Mouse (Mus musculus): ENCODE measurements around the gene Dlx5. TPM values are rescaled to one million over a fixed set of nuclear protein-coding genes. Genes with fewer than 3 reads are reported as not detected.

Dlx5 gene
- polyA plus RNA-seq, 1 experiment from 2014 or later, result not detected

DNA sequence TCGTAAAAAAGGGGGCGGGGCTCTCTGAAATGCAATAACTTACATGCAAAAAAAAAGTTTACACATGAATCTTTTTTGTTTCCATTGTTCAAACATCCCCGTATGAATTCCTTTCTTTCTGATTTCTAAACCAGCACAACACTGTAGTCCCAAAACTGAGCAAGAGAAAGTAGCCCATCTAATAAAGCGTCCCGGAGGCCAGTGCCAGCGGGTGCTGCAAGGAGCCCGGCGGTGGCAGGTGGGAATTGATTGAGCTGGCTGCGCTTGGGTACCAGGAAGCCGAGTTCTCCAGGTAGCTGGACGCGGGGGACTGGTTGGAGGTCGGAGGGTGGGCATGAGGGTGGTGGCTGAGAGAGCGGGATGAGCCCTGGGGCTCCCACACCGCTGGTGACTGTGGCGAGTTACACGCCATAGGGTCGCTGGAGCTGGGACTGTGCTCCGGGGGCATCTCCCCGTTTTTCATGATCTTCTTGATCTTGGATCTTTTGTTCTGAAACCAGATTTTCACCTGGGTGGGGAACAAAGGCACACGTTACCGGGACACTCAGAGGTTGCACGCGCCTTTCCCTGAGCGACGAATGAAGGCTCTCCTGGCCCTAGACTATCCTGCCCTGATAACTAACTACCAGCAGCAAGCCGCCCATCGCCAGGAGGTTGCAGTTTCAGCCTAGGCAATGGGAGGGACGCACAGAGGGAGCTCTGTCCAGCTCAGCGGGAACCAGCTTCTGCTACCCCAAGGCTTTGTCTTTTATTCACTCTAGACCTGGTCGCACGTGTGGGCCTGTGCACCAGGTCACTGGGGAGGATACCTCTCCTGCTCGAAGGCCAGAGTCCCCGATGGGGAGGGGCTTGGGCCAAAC, 3.7 kb downstream of the Dlx5 start:
- DNase-seq, result no peak
- Histone ChIP-seq H3K9ac (replicated peaks) (no peak overlapping the region), H3K4me3 (ENCODE audit: low read depth, low read length) (no peak overlapping the region), H3K4me2 (ENCODE audit: low read depth, low read length) (no peak overlapping the region), H3K27me3 (ENCODE audit: insufficient read depth, low read length) (peaks cover 99% of the 10 kb centered on the region), H3K36me3 (replicated peaks; ENCODE audit: insufficient read depth, low read length) (no peaks in the 10 kb centered on the region), H3K27ac (ENCODE audit: low read depth) (no peak overlapping the region), H3K4me1 (ENCODE audit: insufficient read depth) (no peaks in the 10 kb centered on the region), H3K9me3 (ENCODE audit: low read length) (no peaks in the 10 kb centered on the region)
- no peak for ATAC-seq
- TF ChIP-seq EP300 (IDR thresholded peaks at IDR 0.05; ENCODE audit: low read depth) (no peak), CTCF (IDR thresholded peaks at IDR 0.05; ENCODE audit: low read depth) (no peak)
- 3% methylated on average over 34 of the region's 34 CpGs for WGBS (ENCODE audit: insufficient replicate concordance)

GRCm38 (mm10) chr6:6877346-6877910, 4.5 kb downstream of the Dlx5 start:
- 8% methylated on average over 5 of the region's 5 CpGs for WGBS (ENCODE audit: insufficient replicate concordance)
- Histone ChIP-seq H3K27ac (ENCODE audit: low read depth) (no peak overlapping the region), H3K4me3 (ENCODE audit: low read depth, low read length) (no peak overlapping the region), H3K9ac (replicated peaks) (no peak overlapping the region), H3K36me3 (replicated peaks; ENCODE audit: insufficient read depth, low read length) (no peaks in the 10 kb centered on the region), H3K4me1 (ENCODE audit: insufficient read depth) (no peaks in the 10 kb centered on the region), H3K4me2 (ENCODE audit: low read depth, low read length) (no peak overlapping the region), H3K27me3 (ENCODE audit: insufficient read depth, low read length) (peaks cover 99% of the 10 kb centered on the region), H3K9me3 (ENCODE audit: low read length) (no peaks in the 10 kb centered on the region)
- ATAC-seq, result no peak
- TF ChIP-seq CTCF (IDR thresholded peaks at IDR 0.05; ENCODE audit: low read depth) (no peak), EP300 (IDR thresholded peaks at IDR 0.05; ENCODE audit: low read depth) (no peak)
- DNase-seq, result no peak

DNA sequence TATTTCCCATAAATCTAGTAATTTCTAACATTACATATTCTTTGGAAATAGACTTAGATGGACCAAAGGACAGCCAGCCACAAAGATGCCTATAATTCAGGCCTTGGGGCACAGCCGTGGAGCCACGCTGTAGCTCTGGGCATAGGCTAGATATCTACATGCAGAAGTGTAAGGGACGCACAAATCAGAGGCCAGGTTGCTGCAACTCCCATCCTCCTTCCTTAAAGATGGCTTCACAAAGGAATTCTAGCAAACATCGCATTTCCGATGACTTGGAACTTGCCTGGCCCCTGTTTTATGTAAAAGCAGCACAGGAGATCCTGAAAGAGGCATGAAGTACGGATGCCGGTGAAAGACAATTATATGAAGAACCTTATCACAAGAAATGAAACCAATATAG, 5.2 kb downstream of the Dlx5 start:
- Histone ChIP-seq H3K27ac (ENCODE audit: low read depth) (no peak overlapping the region), H3K4me3 (ENCODE audit: low read depth, low read length) (no peak overlapping the region), H3K9me3 (ENCODE audit: low read length) (no peaks in the 10 kb centered on the region), H3K4me1 (ENCODE audit: insufficient read depth) (no peaks in the 10 kb centered on the region), H3K9ac (replicated peaks) (no peak overlapping the region), H3K36me3 (replicated peaks; ENCODE audit: insufficient read depth, low read length) (no peaks in the 10 kb centered on the region), H3K4me2 (ENCODE audit: low read depth, low read length) (no peak overlapping the region), H3K27me3 (ENCODE audit: insufficient read depth, low read length) (peaks cover 100% of the 10 kb centered on the region)
- no peak for TF ChIP-seq CTCF (IDR thresholded peaks at IDR 0.05; ENCODE audit: low read depth)
- no peak for TF ChIP-seq EP300 (IDR thresholded peaks at IDR 0.05; ENCODE audit: low read depth)
- DNase-seq, result no peak
- no peak for ATAC-seq
- 8% methylated on average over 7 of the region's 7 CpGs for WGBS (ENCODE audit: insufficient replicate concordance)

DNA sequence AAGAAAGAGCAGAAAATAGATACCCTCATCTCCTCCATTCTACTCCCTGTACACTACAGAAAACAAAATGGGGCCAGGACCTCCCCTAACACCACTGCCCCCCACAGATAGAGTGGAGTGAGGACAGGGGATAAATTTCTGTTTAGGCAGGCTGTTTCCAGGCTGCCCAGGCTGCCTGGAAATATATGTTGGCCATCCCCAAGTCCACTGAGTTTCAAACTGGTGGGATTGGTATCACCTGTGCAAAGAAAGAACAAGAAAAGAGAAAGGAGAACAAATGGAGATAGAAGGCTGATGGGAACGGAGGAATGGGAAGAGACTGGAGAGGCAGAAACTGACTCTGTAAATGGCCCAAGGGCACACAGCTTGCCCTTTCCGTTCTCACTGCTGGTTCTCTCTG, 5.7 kb downstream of the Dlx5 start:
- no peak overlapping the region for H3K4me3 ChIP-seq (ENCODE audit: low read depth, low read length)
- no peak for DNase-seq

GRCm38 (mm10) chr6:6875676-6876075, 6.2 kb downstream of the Dlx5 start:
- Histone ChIP-seq H3K9me3 (ENCODE audit: low read length) (no peaks in the 10 kb centered on the region), H3K9ac (replicated peaks) (no peak overlapping the region), H3K27me3 (ENCODE audit: insufficient read depth, low read length) (peaks cover 100% of the 10 kb centered on the region), H3K4me2 (ENCODE audit: low read depth, low read length) (no peak overlapping the region), H3K27ac (ENCODE audit: low read depth) (no peak overlapping the region), H3K4me1 (ENCODE audit: insufficient read depth) (no peaks in the 10 kb centered on the region), H3K36me3 (replicated peaks; ENCODE audit: insufficient read depth, low read length) (no peaks in the 10 kb centered on the region), H3K4me3 (ENCODE audit: low read depth, low read length) (no peak overlapping the region)
- TF ChIP-seq EP300 (IDR thresholded peaks at IDR 0.05; ENCODE audit: low read depth), result no peak
- TF ChIP-seq CTCF (IDR thresholded peaks at IDR 0.05; ENCODE audit: low read depth), result no peak
- ATAC-seq (no peak), DNase-seq (no peak)
- WGBS (ENCODE audit: insufficient replicate concordance), result 6% methylated on average over 9 of the region's 9 CpGs

More for the DNA sequence above, 5.7 kb downstream of the Dlx5 start:
- H3K9ac ChIP-seq (replicated peaks), result no peak overlapping the region
- H3K4me2 ChIP-seq (ENCODE audit: low read depth, low read length), result no peak overlapping the region
- H3K4me1 ChIP-seq (ENCODE audit: insufficient read depth), result no peaks in the 10 kb centered on the region
- H3K27me3 ChIP-seq (ENCODE audit: insufficient read depth, low read length), result peaks cover 100% of the 10 kb centered on the region
- H3K36me3 ChIP-seq (replicated peaks; ENCODE audit: insufficient read depth, low read length), result no peaks in the 10 kb centered on the region
- H3K27ac ChIP-seq (ENCODE audit: low read depth), result no peak overlapping the region
- no peak for ATAC-seq
- no peak for TF ChIP-seq CTCF (IDR thresholded peaks at IDR 0.05; ENCODE audit: low read depth)
- 10% methylated on average over 2 of the region's 2 CpGs for WGBS (ENCODE audit: insufficient replicate concordance)
- no peaks in the 10 kb centered on the region for H3K9me3 ChIP-seq (ENCODE audit: low read length)

DNA sequence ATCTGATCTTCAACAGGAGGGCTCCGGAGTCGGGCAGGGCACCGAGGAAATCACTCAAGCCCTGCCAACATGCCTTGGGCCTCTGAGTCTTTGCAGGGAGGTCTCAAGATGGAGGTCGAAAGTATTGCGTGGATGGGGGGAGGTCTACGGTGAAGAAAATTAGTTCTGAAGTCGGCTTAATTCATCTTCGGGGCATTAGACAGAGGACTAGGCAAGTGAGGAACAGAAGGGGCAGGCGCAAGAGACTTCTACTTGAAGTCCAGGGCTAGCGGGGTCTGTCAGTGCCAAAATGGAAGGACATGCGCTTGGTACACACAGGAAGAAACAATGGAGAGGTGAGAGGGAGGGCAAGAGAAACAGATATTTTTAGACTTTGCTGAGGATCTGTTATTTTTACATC, 6.7 kb downstream of the Dlx5 start:
- Histone ChIP-seq H3K36me3 (replicated peaks; ENCODE audit: insufficient read depth, low read length) (no peaks in the 10 kb centered on the region), H3K9ac (replicated peaks) (no peak overlapping the region), H3K4me1 (ENCODE audit: insufficient read depth) (no peaks in the 10 kb centered on the region), H3K27me3 (ENCODE audit: insufficient read depth, low read length) (peaks cover 100% of the 10 kb centered on the region), H3K9me3 (ENCODE audit: low read length) (no peaks in the 10 kb centered on the region), H3K4me3 (ENCODE audit: low read depth, low read length) (no peak overlapping the region), H3K27ac (ENCODE audit: low read depth) (no peak overlapping the region), H3K4me2 (ENCODE audit: low read depth, low read length) (no peak overlapping the region)
- TF ChIP-seq EP300 (IDR thresholded peaks at IDR 0.05; ENCODE audit: low read depth) (no peak), CTCF (IDR thresholded peaks at IDR 0.05; ENCODE audit: low read depth) (no peak)
- DNase-seq (no peak), ATAC-seq (no peak)
- WGBS (ENCODE audit: insufficient replicate concordance), result 5% methylated on average over 11 of the region's 11 CpGs

Measured in liver, postnatal 0 days (tissue).